Mouse (Mus musculus): ENCODE data around the gene Znrf3.

The Znrf3 gene

DNA sequence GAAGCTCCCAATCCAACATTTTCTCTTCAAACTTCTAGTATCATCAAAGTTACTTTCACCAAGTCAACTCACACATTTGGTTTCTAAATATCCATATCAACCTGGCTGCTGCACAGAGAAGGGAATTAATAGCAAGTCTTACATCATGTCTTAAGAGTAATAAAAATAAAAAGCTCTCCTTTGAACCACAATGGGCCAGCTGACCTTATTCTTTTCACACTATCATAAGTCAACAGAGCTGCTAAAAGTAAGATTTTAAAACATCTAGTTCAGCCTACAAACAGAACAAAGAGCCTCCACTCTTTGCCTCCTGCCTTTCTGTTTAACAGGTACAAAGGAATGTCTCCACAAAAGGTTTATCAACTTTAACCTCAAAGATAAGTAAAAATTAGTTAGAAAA, 7.7 kb downstream of the Znrf3 start:
- no peak for DNase-seq

DNA sequence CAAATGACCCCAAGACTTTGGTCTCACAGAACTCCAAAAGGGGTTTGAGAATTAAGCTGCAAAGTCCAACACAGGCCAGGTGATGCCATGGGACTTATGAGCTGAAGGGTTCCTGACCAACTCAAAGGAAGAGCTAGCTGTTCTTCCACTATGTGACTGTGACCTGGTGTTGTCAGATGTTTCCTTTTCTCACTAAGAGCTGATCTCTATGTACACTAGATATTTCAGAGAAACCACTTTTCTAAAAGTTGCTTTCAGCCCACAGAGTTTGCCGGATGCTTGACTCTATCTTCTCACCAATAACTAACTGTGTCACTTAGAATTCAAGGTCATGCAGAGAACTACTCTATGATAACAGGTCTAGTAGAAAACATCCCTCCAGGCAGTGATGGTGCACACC, 9.2 kb downstream of the Znrf3 start:
- DNase-seq = no peak

DNA sequence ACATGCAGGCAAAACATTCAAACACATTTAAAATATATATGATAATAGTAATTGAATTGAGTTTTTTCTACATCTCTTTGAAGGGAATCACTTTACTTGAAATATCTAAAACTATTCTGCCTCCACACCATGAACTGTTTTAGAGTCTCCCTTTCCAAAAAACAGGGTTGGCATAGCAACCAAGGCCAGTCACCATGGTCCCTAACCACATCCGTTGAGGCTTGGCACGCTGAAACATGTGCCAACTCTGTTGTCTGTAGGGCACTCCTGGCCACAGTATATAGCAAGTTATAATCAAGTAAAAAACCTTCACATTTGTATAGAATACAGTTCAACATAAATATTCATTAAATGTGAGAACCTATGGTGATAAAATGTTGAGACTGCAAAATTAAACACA, 12.3 kb downstream of the Znrf3 start:
- DNase-seq = no peak

DNA sequence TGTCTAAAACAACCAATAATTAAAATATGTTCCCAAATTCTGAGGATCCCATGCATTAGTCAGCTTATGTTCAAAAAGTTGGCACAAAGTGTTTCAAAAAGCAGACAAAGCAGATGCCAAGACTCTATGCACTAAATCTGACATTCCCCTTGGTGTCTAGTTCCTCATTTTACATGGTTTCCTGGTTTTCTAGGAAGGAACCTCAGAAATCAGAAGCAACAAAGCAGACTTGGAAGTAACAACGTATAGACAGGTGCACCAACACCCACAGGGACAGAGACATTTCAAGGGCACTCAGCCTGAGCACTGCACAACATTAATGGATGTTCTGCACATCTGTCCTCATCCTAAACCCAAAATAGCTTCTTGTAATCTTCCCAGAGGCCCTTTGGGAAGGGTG, 13.8 kb downstream of the Znrf3 start:
- DNase-seq = no peak

DNA sequence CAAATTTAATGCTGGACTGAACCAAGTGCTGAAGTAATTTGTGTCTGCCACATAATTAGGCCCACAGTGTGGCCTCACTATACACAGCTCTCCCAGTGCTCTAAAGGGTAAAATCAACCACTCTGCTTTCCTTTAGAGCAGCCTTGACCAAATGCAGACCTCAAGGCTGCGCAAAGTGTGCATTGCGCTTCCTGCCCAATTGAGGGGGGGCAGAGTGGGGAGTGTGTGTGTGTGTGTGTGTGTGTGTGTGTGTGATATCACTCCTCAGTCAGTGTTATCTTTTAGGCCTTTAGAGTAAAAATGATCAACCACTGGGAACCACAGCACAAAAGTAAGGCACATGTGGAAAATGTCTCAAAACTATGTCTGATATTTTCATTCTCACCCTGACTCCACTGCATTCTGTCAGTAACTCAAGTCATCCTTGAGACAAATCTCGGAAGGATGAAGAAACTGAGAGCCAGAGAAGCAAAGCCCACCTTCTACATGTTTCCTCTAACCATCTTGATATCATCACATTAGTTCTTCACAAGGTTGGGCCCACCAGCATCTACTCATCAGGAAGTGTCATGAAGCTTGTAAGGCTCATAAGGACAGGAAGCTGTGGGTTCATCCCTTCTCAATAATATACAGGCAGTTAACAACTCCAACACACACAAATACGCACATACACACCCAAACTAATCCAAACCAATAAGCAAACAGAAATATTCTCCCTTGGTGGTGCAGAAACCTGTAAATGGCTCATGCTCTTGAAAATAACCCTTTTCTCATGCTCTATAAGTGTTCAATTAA, 15.1 kb downstream of the Znrf3 start:
- DNase-seq = no peak

DNA sequence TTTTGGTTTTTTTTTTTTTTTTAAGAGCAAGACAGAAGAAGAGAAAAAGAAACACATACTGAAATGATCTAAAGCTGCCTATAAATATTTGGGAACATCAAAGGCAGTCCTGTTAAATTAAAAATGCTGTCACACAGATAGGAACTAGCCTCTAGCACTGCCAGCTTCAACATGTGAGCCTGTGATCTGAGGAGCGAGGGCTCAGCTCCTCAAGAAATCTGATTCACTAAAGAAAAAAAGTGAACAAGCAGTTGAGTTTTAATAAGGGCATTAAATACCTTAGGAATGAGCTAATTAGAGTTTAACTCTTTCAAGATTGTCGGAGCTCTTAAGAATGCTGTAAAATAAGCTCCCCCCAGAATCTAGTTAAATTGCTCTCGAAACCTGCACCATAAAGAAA, 17.4 kb downstream of the Znrf3 start:
- DNase-seq = no peak

DNA sequence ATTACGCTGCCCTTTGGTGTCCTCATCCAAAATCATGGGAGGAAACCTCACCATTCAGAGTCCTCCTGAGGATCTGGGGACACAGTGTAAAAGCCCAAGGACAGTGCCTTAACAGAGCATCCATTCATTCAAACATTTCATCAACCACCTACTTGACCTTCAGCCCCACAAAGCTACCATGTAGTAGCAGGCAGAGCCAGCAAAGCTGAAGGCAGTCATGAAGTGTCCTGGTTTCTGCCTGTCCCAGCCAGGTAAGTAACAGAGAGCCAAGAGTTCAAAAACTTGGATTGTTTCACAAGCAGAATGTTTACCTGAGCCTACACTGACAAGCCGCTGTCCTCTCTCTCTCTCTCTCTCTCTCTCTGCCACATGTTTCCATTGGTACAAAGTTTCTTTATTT, 18.3 kb downstream of the Znrf3 start:
- no peak for DNase-seq

DNA sequence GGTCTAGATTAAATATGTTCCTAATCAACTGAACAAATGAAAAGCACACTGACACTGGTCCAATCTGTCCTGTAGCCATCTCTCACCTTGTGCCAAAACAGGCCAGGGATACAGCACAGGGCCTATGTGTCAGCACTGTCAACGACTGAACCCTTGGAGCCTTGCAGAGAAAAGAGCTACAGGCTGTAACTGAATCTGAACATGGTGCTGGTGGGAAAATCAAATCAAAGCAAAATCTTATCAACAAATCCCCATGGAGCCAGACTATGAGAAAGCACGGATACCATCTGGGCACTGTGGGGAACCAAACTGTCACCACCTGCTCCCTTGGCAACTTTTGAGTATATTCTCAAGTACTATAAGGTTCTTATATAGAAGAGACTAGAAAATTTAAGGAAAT, 19.5 kb downstream of the Znrf3 start:
- DNase-seq = no peak

DNA sequence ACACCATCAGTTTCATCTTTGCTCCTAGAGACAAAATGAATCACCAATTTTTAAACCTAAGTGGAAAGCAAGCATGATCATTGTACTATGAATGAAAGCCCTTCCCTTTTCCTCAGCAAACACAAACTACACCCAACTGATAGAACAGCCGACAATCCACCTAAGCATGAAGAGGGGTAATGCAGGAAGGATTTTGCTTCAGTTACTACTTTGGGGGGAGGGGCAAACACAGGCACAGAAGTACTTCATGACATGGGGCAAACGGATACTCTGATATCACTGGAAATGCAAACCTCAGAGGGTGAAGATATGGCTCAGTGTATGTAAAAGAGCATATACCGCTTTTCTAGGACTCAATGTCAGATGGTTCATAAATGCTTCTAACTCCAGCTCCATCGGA, 20.5 kb downstream of the Znrf3 start:
- no peak for DNase-seq

DNA sequence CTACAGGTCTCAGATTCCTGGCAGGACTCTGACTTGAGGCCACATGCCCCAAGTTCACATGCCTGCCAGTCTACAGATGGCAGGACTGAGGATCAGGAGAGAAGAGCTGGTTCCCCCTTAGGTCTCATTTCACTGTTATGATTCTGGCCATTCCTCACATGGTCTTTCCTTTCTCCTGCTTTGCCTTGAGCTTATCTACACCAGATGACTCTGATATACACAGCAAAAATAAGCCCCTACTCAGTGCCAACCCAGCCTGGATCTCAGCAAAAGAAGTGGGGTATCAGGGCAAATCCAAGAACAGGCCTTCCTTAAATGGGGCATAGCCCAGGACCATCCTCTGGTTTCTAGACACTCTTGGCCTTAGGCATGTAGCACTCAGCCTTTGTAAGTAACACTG, 21.6 kb downstream of the Znrf3 start:
- DNase-seq = no peak

DNA sequence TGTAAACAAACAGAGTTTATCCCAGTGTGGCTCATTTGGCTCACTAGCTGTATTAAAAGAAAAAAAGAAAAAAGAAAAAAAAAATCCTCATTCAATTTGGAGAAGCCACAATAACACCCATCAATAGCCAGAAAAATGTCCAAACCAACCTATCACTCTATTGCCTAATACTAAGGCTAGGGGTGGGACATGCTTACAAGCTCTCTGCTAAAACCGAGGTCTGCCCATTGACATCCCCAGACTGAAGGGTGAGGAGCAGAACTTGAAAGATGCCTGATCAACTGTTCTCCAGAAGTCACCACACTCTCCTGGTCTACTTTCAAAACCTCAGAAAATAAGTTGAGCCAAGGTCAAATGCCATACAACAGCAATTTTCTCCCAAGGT, 22.4 kb downstream of the Znrf3 start:
- DNase-seq = no peak

DNA sequence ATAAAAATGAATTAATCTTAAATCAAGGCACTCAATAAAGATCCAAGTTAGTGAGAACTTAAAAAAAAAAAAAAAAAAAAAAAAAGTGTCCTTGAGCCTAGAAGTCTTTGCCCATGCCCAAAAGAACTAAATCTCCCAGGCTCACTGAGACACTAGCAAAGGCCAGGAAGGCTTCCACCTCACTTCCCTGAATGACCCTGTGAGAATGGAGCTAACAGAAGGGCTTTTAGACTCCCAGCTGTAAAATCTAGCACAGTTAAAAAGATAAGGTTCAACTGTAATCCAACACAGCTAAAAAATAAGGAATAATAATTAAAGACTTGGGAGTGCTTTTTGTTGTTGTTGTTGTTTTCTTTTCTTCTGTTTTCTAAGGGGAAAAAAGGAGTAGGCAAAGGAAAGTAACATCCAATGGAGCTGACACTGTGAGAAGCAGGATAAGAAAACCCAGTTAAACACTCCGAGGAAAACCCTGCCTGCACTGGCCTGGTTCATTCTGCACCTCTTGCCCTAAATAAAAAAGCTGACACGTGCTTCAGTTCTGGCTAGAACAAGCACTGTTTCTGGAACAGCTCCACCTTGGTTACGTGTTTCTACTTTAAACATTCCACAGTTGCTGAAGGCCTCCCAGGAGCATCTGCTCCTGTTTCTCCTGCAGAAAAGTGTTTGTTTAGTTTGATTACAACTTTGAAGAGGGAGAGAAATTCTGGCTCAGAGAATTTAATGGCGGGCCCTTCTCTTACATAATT, 23.0 kb downstream of the Znrf3 start:
- DNase-seq = no peak

DNA sequence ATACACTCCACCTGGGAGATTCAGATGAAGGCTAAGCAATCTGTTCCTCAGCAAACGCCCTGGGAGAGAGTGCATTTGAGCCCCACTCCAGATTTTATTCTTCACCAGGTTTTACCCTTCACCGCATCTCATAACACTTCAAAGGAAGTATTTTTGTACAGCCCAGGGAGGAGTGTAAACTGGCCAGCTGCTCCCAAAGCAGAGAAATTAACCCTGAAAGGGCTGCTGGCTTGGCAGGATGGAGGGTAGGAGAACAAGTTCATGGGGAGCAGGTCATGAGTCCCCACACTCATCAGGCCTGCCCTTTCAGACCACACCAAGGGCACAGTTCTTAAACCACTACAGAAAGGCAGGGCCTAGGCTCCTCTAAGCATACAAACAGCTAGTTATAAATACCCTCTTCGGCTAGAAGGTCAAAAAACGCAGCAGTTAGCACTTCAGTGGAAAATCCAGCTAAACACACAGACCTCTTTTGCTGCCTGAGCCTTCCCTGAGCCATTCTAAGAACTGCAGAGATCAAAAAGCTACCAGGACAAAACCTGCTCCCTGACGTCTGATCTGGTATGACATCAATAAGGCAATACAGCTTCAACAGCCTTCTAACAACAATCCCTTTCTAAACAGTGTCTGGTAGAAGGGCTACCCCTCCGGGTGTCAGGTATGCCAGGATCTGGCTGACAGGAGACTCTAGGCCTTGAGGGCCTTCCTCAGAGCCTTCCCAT, 28.9 kb downstream of the Znrf3 start:
- peak; percentile 66 for DNase-seq

DNA sequence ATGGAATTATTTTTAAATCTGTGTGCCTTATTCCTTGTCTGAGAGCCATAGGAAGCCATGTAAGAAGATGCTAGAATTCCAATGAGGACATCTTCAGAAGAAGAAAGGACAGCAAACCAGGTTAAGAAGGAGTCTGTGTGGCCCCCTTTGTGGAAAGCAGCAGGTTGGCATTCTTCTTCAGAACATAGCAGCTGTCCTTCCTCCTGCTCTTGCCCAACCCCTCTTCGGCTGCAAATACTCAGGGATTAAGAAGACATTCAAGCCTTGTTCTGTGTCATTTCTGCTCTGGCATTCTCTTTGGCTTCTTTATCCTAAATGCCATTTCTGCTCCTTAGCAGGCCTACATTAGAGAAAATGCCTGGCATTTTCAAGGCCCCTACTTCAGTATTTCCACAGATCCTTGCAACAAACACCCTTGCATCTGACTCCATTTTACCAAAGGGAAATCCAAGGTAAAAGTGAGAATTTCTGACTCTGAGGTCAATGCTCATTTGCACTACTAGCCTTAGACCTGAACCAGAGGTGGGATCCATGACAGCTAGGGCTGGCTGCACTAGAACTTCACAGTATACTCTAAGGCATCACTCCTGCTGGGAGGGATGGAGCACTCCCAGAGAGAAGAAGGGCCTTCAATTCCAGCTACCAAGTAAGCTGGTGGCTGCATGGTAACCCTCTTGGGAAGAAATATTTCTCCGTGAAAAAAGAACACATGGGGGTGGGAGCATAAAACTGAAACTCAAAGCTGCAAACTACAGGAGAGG, 29.6 kb downstream of the Znrf3 start:
- peak; percentile 10 for DNase-seq

DNA sequence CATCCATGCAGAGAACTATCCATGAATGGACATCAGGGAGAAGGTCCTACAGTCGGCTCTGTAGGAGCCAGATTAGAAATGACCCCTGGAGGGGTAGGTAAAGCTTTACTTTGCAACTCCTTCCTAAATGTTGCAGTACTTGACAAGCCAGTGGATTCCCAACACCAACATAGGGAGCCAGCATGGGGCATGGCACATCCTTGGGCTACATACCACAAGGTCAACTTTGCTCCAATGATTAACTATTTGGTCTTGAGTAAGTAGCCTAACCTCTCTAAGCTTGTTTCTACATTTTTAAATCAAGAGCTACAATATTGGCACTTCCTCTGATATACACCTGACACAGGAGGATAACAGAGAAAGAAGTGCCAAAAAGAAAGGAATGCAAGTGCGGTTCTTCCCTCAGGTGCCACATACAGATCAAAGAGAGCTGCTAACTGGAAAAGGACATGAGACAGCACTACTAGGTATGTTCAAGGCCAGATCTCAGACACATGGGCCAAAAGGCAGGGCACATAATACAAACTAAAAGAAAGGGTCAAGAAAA, 31.9 kb downstream of the Znrf3 start:
- no peak for DNase-seq

DNA sequence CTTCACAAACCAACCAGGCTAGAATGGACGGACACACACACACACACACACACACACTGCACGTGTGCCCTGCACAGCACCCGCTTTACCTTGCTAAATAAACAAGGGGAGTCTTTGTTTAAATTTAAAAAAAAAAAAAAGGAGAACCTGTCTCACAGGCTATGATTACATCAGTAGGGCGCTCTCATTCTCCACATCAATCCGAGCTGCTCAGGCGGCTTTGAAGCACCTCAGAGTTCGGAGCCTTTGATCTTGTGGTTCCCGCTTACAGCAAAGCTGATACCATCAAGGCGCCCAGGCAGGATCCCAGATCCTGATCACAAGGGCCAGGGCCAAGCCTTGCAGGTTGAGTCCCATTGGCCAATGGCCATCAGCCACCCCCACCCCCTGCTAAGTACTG, 33.1 kb downstream of the Znrf3 start:
- DNase-seq = no peak

DNA sequence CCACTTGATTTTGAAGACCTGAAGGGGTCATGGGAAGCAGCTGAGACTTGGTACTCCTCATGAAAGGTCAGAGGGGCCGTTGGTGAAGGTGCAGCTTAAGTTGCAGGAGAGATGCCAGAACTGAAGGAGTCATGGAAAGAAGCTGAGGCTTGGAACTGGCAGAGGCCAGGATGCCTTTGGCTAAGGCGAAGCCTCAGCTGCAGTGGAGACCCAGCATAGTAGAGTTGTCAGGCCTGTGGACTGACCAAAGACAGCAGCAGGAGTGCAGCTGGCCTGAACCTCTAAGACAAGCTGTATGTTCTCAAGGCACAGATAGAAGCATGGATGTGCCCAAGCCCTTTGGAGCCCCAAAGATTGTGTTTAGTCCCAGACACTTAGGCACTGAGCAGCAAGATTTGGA, 40.5 kb downstream of the Znrf3 start:
- no peak for DNase-seq

DNA sequence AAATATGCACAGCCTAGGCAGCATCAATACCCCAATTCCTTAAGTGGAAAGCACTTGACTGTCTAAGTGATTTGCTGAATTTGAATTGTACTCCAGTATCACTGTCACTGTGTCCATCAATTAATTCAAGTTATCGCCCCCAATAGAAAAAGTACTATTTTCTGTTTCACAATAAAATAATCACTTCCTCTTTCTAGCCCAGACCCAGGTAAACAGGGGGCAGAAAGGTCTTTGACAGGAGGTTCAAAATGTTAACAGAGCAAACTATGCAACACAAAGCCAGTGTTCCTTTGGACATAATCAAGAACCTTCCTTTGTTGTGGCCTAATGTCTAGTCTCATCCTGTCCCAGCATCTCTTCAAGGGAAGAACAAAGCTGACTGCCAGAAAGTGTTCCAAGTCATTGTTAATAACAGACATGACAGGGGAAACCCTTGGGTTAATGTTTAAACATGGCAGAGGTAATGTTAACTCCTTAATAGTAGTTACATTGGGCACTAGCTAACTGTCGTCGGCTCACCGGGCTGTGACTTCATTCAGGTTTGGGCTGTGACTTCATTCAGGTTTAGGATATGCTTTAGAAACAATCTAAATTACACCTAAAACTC, 42.4 kb downstream of the Znrf3 start:
- DNase-seq = no peak

DNA sequence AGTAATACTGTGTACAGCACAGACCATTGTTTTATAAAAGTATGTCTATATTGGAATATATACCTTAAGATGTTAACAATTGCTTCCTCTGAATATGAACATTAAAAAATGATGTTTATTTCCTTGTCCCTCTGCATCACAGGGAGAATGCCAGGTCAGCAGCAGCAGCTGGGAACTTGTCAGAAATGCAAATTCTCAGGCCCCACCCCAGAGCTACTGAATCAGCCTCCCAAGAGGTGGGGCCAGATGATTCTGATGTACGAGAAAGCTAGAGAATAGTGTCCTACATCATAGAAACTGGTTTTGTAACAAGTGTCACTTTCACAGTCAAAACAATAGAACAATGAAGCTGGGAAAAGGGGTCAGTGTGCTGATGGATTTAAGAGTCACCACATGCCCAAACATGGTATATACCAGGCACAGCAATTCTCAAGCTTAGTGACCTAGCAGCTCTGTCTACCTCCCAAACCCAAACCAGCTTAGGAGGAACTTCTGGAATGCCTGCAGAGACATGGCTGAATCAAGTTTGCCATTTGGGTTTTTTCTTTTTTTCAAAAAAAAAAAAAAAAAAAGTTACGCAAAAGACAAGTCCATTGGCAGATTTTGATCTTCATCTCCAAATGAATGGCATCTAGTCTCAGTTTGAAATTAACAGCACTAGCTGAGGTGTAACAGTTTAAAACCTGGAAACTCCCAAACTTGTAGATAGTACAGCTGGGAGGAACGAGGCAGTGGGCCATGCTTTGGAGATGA, 46.2 kb downstream of the Znrf3 start:
- DNase-seq = peak; percentile 63

DNA sequence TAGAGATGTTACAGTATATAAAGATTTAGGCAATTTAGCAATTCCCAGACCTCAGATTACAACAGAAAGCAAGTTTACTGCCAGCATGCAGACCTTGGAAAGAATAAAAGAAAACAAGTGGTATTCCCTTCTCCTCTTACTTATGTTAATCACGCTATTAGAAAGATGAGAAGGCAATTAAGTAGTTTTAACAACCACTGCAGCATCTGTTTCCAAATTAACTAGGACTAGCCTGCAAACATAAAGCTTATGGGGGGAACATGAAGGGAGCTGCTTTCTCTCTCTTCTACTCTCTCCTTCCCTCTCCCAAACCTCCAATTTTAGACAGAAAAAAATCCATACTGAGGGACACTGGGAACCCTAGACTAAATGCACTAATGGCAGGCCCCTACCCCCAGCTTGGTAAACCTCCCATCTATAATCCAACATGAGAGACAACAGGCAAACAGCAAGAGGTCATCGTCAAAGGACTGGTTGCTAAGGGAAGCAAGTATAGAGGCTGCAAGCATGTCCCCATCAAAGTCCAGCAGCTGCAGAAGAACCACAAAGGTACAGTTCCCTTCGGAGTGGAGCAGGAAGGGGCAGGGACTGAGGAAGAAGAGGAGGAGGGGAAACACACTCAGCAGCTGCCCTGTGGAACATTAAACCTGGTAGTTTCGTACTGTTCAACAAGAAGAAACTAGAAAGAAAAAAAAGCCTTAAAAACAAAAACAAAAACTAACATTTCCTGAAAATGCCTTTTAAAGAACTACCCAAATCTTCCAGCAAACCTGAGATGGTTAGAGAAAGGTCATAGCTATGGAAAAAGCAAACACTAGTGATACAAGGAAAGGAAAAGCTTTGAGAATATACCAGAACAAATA, 53.4 kb downstream of the Znrf3 start:
- peak; percentile 13 for DNase-seq

DNA sequence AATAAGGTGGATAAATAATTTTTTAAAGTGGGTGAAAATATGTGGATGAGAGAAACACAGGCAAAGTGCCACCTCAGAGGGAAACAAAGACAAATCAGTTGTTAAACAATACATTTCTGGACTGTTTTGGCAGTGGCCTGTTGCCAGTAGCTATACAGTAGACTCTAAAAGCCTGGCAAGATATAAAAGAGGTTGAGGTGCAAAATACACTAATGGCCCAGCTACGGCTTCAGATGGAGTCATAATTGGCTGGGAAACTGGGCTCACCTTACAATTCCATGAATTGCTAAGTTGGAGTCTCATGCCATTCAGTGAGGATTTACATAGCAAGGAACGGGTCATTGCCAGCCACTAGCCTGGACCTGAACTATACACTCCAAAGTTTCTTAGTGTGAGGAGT, 62.0 kb downstream of the Znrf3 start:
- no peak for DNase-seq
